In the genomic region with DNA sequence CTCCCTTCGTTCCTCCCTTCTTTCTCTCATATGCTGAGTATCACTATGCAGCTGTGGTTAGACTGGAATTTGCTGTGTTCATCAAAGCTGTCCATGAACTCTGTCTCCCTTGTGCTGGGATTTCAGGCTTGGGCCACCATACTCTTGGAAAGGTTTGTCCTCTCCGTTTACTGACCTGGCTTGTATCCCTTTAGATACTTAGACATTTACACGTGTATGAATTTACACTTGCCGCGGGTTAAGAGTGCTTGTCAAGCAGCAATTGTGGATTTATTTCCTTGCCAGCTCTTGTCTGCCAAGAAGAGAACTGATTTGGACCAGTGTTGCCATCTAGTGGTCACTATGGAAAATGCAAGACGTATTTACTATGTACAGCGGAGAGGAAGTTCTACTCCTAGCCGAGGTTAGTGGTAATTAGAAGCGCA, we compare ENCODE assay signal across 9 mouse cellular contexts.
DNase-seq lines count a peak whose midpoint lies in the region; ATAC-seq lines count a peak whose summit lies in the region.
"Had no signal": no experiment of that assay in that cellular context is flagged by ENCODE, and none has a peak within 500 bp of the region (broad histone marks: within the 10 kb centered on the region; RNA-seq: fewer than 3 reads in every experiment).

No protein-coding gene starts in this region.

- WGBS in hindbrain, embryonic 12.5 days, result 13% methylated on average over 9 of the region's 9 CpGs
- WGBS in lung, embryonic 15.5 days, result 3% methylated on average over 9 of the region's 9 CpGs

- H3K4me2 ChIP-seq in hindbrain, embryonic 12.5 days (replicated peaks), result no peak overlapping the region; the same call in 1 of the 2 replicates
- H3K4me2 ChIP-seq in lung, embryonic 15.5 days, result 0 out of 2 replicates have a peak overlapping the region, but pooled peaks have one; percentile 25

- DNase-seq in MN1 (ENCODE audit: low spot score), result peak; percentile 67
- peak; percentile 61 for DNase-seq in cerebellum, adult 8-10 months
- DNase-seq in layer of hippocampus, postnatal 10 days (ENCODE audit: low spot score in 2 of 2), result peak; percentile 49 to 70
- peak; percentile 14 for DNase-seq in ovary, adult 18-20 months (ENCODE audit: low spot score)
- peak; percentile 81 for DNase-seq in thymus, postnatal 14 days

- H3K27ac ChIP-seq in hindbrain, embryonic 12.5 days, result no peak overlapping the region
- H3K27ac ChIP-seq in lung, embryonic 15.5 days, result no peak overlapping the region

- H3K9me3 ChIP-seq in hindbrain, embryonic 12.5 days (replicated peaks), result no peaks in the 10 kb centered on the region
- no peaks in the 10 kb centered on the region for H3K9me3 ChIP-seq in lung, embryonic 15.5 days

- no peaks in the 10 kb centered on the region for H3K36me3 ChIP-seq in hindbrain, embryonic 12.5 days
- H3K36me3 ChIP-seq in lung, embryonic 15.5 days, result no peaks in the 10 kb centered on the region

- H3K4me1 ChIP-seq in hindbrain, embryonic 12.5 days, result no peaks in the 10 kb centered on the region
- H3K4me1 ChIP-seq in lung, embryonic 15.5 days, result no peaks in the 10 kb centered on the region
- H3K4me1 ChIP-seq: megakaryocyte, embryonic 14.5 days had no signal

- peak; percentile 91 for ATAC-seq in frontal cortex, adult (ENCODE audit: low TSS enrichment)
- peak; percentile 64; the same call in 1 of the 2 replicates for ATAC-seq in hindbrain, embryonic 12.5 days (ENCODE audit: low FRiP score)
- ATAC-seq in lung, embryonic 15.5 days (ENCODE audit: borderline replicate concordance, extremely low read depth, low FRiP score, low TSS enrichment), result peak; percentile 63

- no peaks in the 10 kb centered on the region for H3K27me3 ChIP-seq in hindbrain, embryonic 12.5 days
- no peaks in the 10 kb centered on the region for H3K27me3 ChIP-seq in lung, embryonic 15.5 days
- H3K27me3 ChIP-seq: megakaryocyte, embryonic 14.5 days had no signal

- H3K4me3 ChIP-seq in hindbrain, embryonic 12.5 days, result no peak overlapping the region
- H3K4me3 ChIP-seq in lung, embryonic 15.5 days, result no peak overlapping the region
- H3K4me3 ChIP-seq: megakaryocyte, embryonic 14.5 days had no signal

- H3K9ac ChIP-seq in hindbrain, embryonic 12.5 days, result no peak overlapping the region
- H3K9ac ChIP-seq in lung, embryonic 15.5 days, result no peak overlapping the region

Comparison
In these comparisons a context has a peak if more than half of its experiments do, and no peak if none do; other contexts are left out.
1. DNase-seq: peak in every context shown above with its lines; median percentile 81 in thymus, postnatal 14 days; 67 in MN1; 61 in cerebellum, adult 8-10 months; 60 in layer of hippocampus, postnatal 10 days; 14 in ovary, adult 18-20 months.